Mouse (Mus musculus) cerebellum, postnatal 4 days (tissue): ENCODE results near the gene Zdhhc25.

Source experiments
- DNase-seq, 2 experiments: peaks; one replicate each; pipeline ENCODE4 v3.0.0; 2022; ENCODE audit warnings: low spot score in 2 of 2, mixed read lengths in 1 of 2

Gene Zdhhc25

GRCm38 (mm10) chr15:88600002-88600401 lies at the start of gene Zdhhc25:
TSS of gene Zdhhc25 (plus strand) at chr15:88600302.
- DNase-seq, result no peak

GRCm38 (mm10) chr15:88552852-88553251 lies 47.2 kb upstream of the Zdhhc25 start:
- no peak for DNase-seq

GRCm38 (mm10) chr15:88555476-88555875 lies 44.6 kb upstream of the Zdhhc25 start:
- peak in 1 of 2 experiments; percentile 51 for DNase-seq

- DNase-seq, result no peak
Measured at GRCm38 (mm10) chr15:88560637-88561036, 39.5 kb upstream of the Zdhhc25 start.

- DNase-seq, result peak in 1 of 2 experiments; percentile 50
Measured at GRCm38 (mm10) chr15:88561058-88561730, 38.9 kb upstream of the Zdhhc25 start.

GRCm38 (mm10) chr15:88565307-88565706 lies 34.8 kb upstream of the Zdhhc25 start:
- no peak for DNase-seq

GRCm38 (mm10) chr15:88565806-88566205 lies 34.3 kb upstream of the Zdhhc25 start:
- DNase-seq, result no peak

- peak in 1 of 2 experiments; percentile 63 for DNase-seq
Measured at GRCm38 (mm10) chr15:88570697-88571096, 29.4 kb upstream of the Zdhhc25 start.

GRCm38 (mm10) chr15:88579461-88579860 lies 20.6 kb upstream of the Zdhhc25 start:
- no peak for DNase-seq

- DNase-seq, result no peak
Measured at GRCm38 (mm10) chr15:88602496-88602895, 2.4 kb downstream of the Zdhhc25 start.

- no peak for DNase-seq
Measured at GRCm38 (mm10) chr15:88603091-88603732, 3.1 kb downstream of the Zdhhc25 start.

GRCm38 (mm10) chr15:88603733-88604119 lies 3.6 kb downstream of the Zdhhc25 start:
- no peak for DNase-seq

- no peak for DNase-seq
Measured at GRCm38 (mm10) chr15:88604669-88605414, 4.7 kb downstream of the Zdhhc25 start.

- no peak for DNase-seq
Measured at GRCm38 (mm10) chr15:88605415-88605785, 5.3 kb downstream of the Zdhhc25 start.

- DNase-seq, result no peak
Measured at GRCm38 (mm10) chr15:88617125-88617524, 17.0 kb downstream of the Zdhhc25 start.

GRCm38 (mm10) chr15:88618008-88618773 lies 18.1 kb downstream of the Zdhhc25 start:
- DNase-seq, result peak; percentile 34 to 73

GRCm38 (mm10) chr15:88620017-88620416 lies 19.9 kb downstream of the Zdhhc25 start:
- no peak for DNase-seq

GRCm38 (mm10) chr15:88623891-88624290 lies 23.8 kb downstream of the Zdhhc25 start:
- DNase-seq, result no peak

- no peak for DNase-seq
Measured at GRCm38 (mm10) chr15:88624874-88625277, 24.8 kb downstream of the Zdhhc25 start.

GRCm38 (mm10) chr15:88625303-88626066 lies 25.4 kb downstream of the Zdhhc25 start:
- no peak for DNase-seq

- DNase-seq, result no peak
Measured at GRCm38 (mm10) chr15:88626886-88627488, 26.9 kb downstream of the Zdhhc25 start.
